Mouse (Mus musculus): ENCODE measurements around the gene Gm45062.
"Not testable (repeated sequence)": the region's sequence is repeated elsewhere in the genome, so short reads cannot be mapped to it uniquely, and the experiment has no call there.

Gene Gm45062

GRCm38 (mm10) chr6:8316201-8316600 lies 57.0 kb downstream of the Gm45062 start:
- no peak for DNase-seq (ENCODE audit: low spot score)

- DNase-seq (ENCODE audit: low spot score): no peak
These were observed 60.3 kb downstream of the Gm45062 start for GRCm38 (mm10) chr6:8319591-8319990.

- not testable (repeated sequence) for DNase-seq (ENCODE audit: low spot score)
These were observed 72.2 kb downstream of the Gm45062 start for GRCm38 (mm10) chr6:8331496-8331895.

GRCm38 (mm10) chr6:8333380-8333779 lies 74.1 kb downstream of the Gm45062 start:
- DNase-seq (ENCODE audit: low spot score): no peak

GRCm38 (mm10) chr6:8336487-8337390 lies 77.5 kb downstream of the Gm45062 start:
- no peak for DNase-seq (ENCODE audit: low spot score)

- DNase-seq (ENCODE audit: low spot score): no peak
These were observed 80.2 kb downstream of the Gm45062 start for GRCm38 (mm10) chr6:8339453-8339852.

- no peak for DNase-seq (ENCODE audit: low spot score)
These were observed 84.0 kb downstream of the Gm45062 start for GRCm38 (mm10) chr6:8343271-8343670.

- DNase-seq (ENCODE audit: low spot score): peak; percentile 26
These were observed 86.1 kb downstream of the Gm45062 start for GRCm38 (mm10) chr6:8345219-8345856.

- no peak for DNase-seq (ENCODE audit: low spot score)
These were observed 87.9 kb downstream of the Gm45062 start for GRCm38 (mm10) chr6:8347154-8347553.

GRCm38 (mm10) chr6:8348344-8348743 lies 89.1 kb downstream of the Gm45062 start:
- no peak for DNase-seq (ENCODE audit: low spot score)

- no peak for DNase-seq (ENCODE audit: low spot score)
These were observed 89.9 kb downstream of the Gm45062 start for GRCm38 (mm10) chr6:8349060-8349670.

- DNase-seq (ENCODE audit: low spot score): no peak
These were observed 92.3 kb downstream of the Gm45062 start for GRCm38 (mm10) chr6:8351507-8351906.

- no peak for DNase-seq (ENCODE audit: low spot score)
These were observed 93.4 kb downstream of the Gm45062 start for GRCm38 (mm10) chr6:8352533-8353168.

GRCm38 (mm10) chr6:8353461-8353860 lies 94.2 kb downstream of the Gm45062 start:
- no peak for DNase-seq (ENCODE audit: low spot score)

- DNase-seq (ENCODE audit: low spot score): no peak
These were observed 95.6 kb downstream of the Gm45062 start for GRCm38 (mm10) chr6:8354846-8355245.

- no peak for DNase-seq (ENCODE audit: low spot score)
These were observed 99.0 kb downstream of the Gm45062 start for GRCm38 (mm10) chr6:8358232-8358631.

GRCm38 (mm10) chr6:8358782-8359181 lies 99.5 kb downstream of the Gm45062 start:
- no peak for DNase-seq (ENCODE audit: low spot score)

GRCm38 (mm10) chr6:8360805-8361204 lies 101.6 kb downstream of the Gm45062 start:
- no peak for DNase-seq (ENCODE audit: low spot score)

- no peak for DNase-seq (ENCODE audit: low spot score)
These were observed 104.9 kb downstream of the Gm45062 start for GRCm38 (mm10) chr6:8364033-8364756.

- DNase-seq (ENCODE audit: low spot score): no peak
These were observed 105.5 kb downstream of the Gm45062 start for GRCm38 (mm10) chr6:8364757-8365150.

GRCm38 (mm10) chr6:8367675-8368074 lies 108.4 kb downstream of the Gm45062 start:
- no peak for DNase-seq (ENCODE audit: low spot score)
